Mouse (Mus musculus) intestine, postnatal 0 days (tissue): Measurements from ENCODE around the gene Wwox. TPM values are rescaled to one million over a fixed set of nuclear protein-coding genes. Genes with fewer than 3 reads are reported as not detected.
A peak's percentile ranks its signal among the peaks of the same experiment; 100 is the strongest.

Source experiments
- ATAC-seq: fragments of 200-750 bp; cut with Nextera tagmentation; 2 replicates; pipeline ENCODE4 v1.8.0; 2017; ENCODE audit warnings: mild to moderate bottlenecking, moderate TSS enrichment, moderate library complexity
- H3K27ac ChIP-seq: fragments of 300-500 bp; sonication (generic); 2 replicates; pipeline ENCODE4 v1.5.1; 2014; ENCODE audit warnings: mild to moderate bottlenecking, low read depth, low read length, moderate library complexity
- H3K27me3 ChIP-seq: fragments of 300-500 bp; sonication (generic); replicated peaks from 2 replicates; pipeline ENCODE4 v1.6.1; 2014; ENCODE audit warnings: low read length, mixed read lengths; ENCODE audit not compliant: control insufficient read depth, insufficient read depth
- H3K36me3 ChIP-seq: fragments of 300-500 bp; sonication (generic); 2 replicates; pipeline ENCODE4 v1.6.1; 2014; ENCODE audit warnings: mild to moderate bottlenecking, moderate library complexity; ENCODE audit not compliant: control insufficient read depth, insufficient read depth
- H3K4me1 ChIP-seq: fragments of 300-500 bp; sonication (generic); replicated peaks from 2 replicates; pipeline ENCODE4 v1.6.1; 2014; ENCODE audit warnings: antibody characterized with exemption, low read length, mixed read lengths; ENCODE audit not compliant: control insufficient read depth, insufficient read depth
- H3K4me2 ChIP-seq: fragments of 300-500 bp; sonication (generic); replicated peaks from 2 replicates; pipeline ENCODE4 v1.6.1; 2014; ENCODE audit warnings: low read depth, mild to moderate bottlenecking, moderate library complexity
- H3K4me3 ChIP-seq: fragments of 300-500 bp; sonication (generic); 2 replicates; pipeline ENCODE4 v1.5.1; 2014; ENCODE audit warnings: low read depth, low read length
- H3K9ac ChIP-seq: fragments of 300-500 bp; sonication (generic); 2 replicates; pipeline ENCODE4 v1.6.1; 2014; ENCODE audit warnings: mild to moderate bottlenecking, low read depth, low read length
- H3K9me3 ChIP-seq: fragments of 300-500 bp; sonication (generic); 2 replicates; pipeline ENCODE4 v1.6.1; 2016; ENCODE audit warnings: mixed run types; ENCODE audit not compliant: control insufficient read depth
- CTCF ChIP-seq: sonication (generic); IDR thresholded peaks from 2 replicates; pipeline ENCODE4 v1.5.1; 2016; ENCODE audit warnings: low read depth, mild to moderate bottlenecking, control low read depth, antibody characterized with exemption, moderate library complexity
- WGBS: fragments of 180-500 bp; shearing (Covaris S2); extraction: QIAGEN DNeasy Blood & Tissue Kit; methylation state at CpG from one replicate; pipeline ENCODE4 v1.1.7; 2014; 5-methylcytosine and 5-hydroxymethylcytosine counted together
- polyA plus RNA-seq: library from polyadenylated mRNA; unstranded; fragments of >200 nt; fragmentation: Nextera tagmentation; extraction: Ambion mirVana; gene quantifications from 2 replicates; pipeline ENCODE4 v1.2.1, GENCODE M21; 2015

The Wwox gene
- polyA plus RNA-seq, 1 experiment from 2014 or later = 7.1 TPM

GRCm38 (mm10) chr8:115159208-115159607 lies 719.8 kb downstream of the Wwox start:
- Histone ChIP-seq H3K36me3 (no peaks in the 10 kb centered on the region), H3K4me2 (peak overlapping the region; percentile 74), H3K4me1 (no peaks in the 10 kb centered on the region), H3K27ac (no peak overlapping the region), H3K9me3 (no peaks in the 10 kb centered on the region), H3K4me3 (peak overlapping the region; percentile 43), H3K9ac (no peak overlapping the region), H3K27me3 (0 out of 2 replicates have a peak, but pooled peaks cover 4% of the 10 kb centered on the region)
- 17% methylated on average over 18 of the region's 18 CpGs for WGBS
- no peak for ATAC-seq
- TF ChIP-seq CTCF = no peak

GRCm38 (mm10) chr8:115159711-115160374 lies 720.4 kb downstream of the Wwox start:
- H3K4me3 ChIP-seq = peak overlapping the region; percentile 43
- H3K9ac ChIP-seq = 0 out of 2 replicates have a peak overlapping the region, but pooled peaks have one; percentile 34
- peak; percentile 32; the same call in 1 of the 2 replicates for ATAC-seq
- H3K4me2 ChIP-seq = peak overlapping the region; percentile 74
- 7% methylated on average over 22 of the region's 22 CpGs for WGBS
- no peaks in the 10 kb centered on the region for H3K9me3 ChIP-seq
- TF ChIP-seq CTCF = peak; percentile 49
- no peaks in the 10 kb centered on the region for H3K4me1 ChIP-seq
- H3K36me3 ChIP-seq = no peaks in the 10 kb centered on the region
- no peak overlapping the region for H3K27ac ChIP-seq
- H3K27me3 ChIP-seq = 0 out of 2 replicates have a peak, but pooled peaks cover 4% of the 10 kb centered on the region

- H3K4me1 ChIP-seq = no peaks in the 10 kb centered on the region
- peak overlapping the region; percentile 43 for H3K4me3 ChIP-seq
- WGBS = 87% methylated on average over 5 of the region's 5 CpGs
- no peak overlapping the region for H3K27ac ChIP-seq
- H3K9ac ChIP-seq = no peak overlapping the region
- peak overlapping the region; percentile 74 for H3K4me2 ChIP-seq
- H3K36me3 ChIP-seq = no peaks in the 10 kb centered on the region
- no peak for TF ChIP-seq CTCF
- ATAC-seq = no peak
- H3K9me3 ChIP-seq = no peaks in the 10 kb centered on the region
- H3K27me3 ChIP-seq = 0 out of 2 replicates have a peak, but pooled peaks cover 4% of the 10 kb centered on the region
These were observed 721.0 kb downstream of the Wwox start for GRCm38 (mm10) chr8:115160407-115160806.

GRCm38 (mm10) chr8:115161520-115161919 lies 722.1 kb downstream of the Wwox start:
- Histone ChIP-seq H3K9me3 (no peaks in the 10 kb centered on the region), H3K36me3 (no peaks in the 10 kb centered on the region), H3K27ac (no peak overlapping the region), H3K9ac (no peak overlapping the region), H3K27me3 (0 out of 2 replicates have a peak, but pooled peaks cover 4% of the 10 kb centered on the region), H3K4me3 (no peak overlapping the region), H3K4me2 (no peak overlapping the region), H3K4me1 (no peaks in the 10 kb centered on the region)
- no peak for ATAC-seq
- TF ChIP-seq CTCF = no peak
- 75% methylated on average over 9 of the region's 9 CpGs for whole genome bisulfite sequencing

GRCm38 (mm10) chr8:115164872-115165271 lies 725.4 kb downstream of the Wwox start:
- WGBS = 23% methylated on average over 13 of the region's 13 CpGs
- no peak overlapping the region for H3K27ac ChIP-seq
- ATAC-seq = no peak

DNA sequence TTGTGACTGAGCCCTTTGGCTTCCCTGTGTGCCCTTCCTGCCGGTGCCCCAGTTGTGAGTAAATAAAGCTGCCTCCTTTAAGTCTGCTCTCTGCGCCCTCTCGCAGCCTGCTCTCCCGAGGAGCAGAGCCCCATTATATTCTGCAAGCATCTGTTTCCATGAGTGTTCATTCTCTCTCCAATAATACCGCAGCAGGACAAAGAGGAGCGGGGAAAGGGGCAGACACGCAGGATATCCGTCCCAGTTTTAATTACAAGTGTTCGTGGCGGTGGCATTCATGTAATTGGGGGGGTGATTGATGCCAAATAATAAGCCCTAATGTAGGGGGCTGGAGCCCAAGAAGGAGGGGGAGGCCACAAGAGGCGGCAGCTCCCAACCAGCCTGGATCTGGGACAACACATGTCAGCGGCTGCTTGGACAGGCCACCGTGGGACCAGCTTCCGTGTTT lies 734.2 kb downstream of the Wwox start:
- no peak overlapping the region for H3K4me2 ChIP-seq
- 76% methylated on average over 14 of the region's 14 CpGs for WGBS
- H3K4me3 ChIP-seq = no peak overlapping the region
- no peaks in the 10 kb centered on the region for H3K9me3 ChIP-seq
- H3K27me3 ChIP-seq = no peaks in the 10 kb centered on the region
- H3K36me3 ChIP-seq = no peaks in the 10 kb centered on the region
- no peak overlapping the region for H3K27ac ChIP-seq
- no peaks in the 10 kb centered on the region for H3K4me1 ChIP-seq
- H3K9ac ChIP-seq = no peak overlapping the region
- TF ChIP-seq CTCF = no peak
- ATAC-seq = no peak

More at GRCm38 (mm10) chr8:115164872-115165271, 725.4 kb downstream of the Wwox start:
- H3K4me3 ChIP-seq = no peak overlapping the region
- H3K4me2 ChIP-seq = no peak overlapping the region
- H3K27me3 ChIP-seq = 0 out of 2 replicates have a peak, but pooled peaks cover 4% of the 10 kb centered on the region
- TF ChIP-seq CTCF = no peak
- no peaks in the 10 kb centered on the region for H3K36me3 ChIP-seq
- no peaks in the 10 kb centered on the region for H3K9me3 ChIP-seq
- H3K9ac ChIP-seq = no peak overlapping the region
- no peaks in the 10 kb centered on the region for H3K4me1 ChIP-seq
